Mouse (Mus musculus) cerebellum, postnatal 36 days (tissue): Measurements from ENCODE around the gene Sptan1.
A peak's percentile ranks its signal among the peaks of the same experiment; 100 is the strongest.

Experiments
- DNase-seq, 2 experiments: peaks; one replicate each; pipeline ENCODE4 v3.0.0; 2021 to 2022; ENCODE audit warnings: mixed read lengths in 2 of 2

The Sptan1 gene

DNA sequence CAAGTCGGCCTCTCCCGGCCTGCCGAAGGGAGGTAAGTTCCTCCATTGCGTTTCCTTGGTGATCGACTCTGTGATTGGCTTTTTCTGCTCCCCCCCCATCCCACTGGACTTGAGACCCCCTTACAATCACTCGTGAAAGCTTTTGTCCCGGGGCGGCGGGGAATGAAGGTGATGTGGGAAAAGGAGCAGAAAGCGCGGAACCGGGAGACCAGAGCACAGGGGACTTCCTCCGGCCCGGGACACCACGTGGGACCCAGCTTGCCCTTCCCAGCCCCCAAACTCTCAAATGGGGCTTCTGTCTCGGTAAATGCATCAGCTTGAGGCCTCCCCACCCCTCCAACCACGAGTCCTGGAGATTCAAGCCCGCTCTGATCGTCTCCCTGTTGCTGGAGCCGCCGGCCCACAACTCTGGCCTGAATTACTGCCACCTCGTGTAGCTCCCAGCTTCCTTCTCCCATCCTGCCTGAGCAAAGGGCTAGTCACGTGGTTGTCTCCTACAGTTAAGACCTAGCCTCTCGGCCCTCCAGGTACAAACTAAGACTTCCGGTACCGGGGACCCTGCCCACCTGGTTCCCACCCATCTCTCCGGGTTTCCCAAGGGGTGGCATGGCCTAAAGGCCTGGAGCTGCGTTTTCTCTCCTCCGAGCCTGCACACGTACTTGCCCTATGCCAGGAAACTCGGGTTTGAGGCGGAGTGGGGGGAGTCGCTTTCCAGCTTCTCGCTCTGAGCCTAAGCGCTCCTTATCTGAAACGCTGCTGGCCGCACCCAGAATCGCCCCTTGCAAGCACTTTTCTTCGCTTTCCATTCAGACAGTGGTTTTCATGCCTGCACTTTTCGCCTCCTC is 97.1 kb downstream of the Sptan1 start:
- peak; percentile 45 to 56 for DNase-seq

DNA sequence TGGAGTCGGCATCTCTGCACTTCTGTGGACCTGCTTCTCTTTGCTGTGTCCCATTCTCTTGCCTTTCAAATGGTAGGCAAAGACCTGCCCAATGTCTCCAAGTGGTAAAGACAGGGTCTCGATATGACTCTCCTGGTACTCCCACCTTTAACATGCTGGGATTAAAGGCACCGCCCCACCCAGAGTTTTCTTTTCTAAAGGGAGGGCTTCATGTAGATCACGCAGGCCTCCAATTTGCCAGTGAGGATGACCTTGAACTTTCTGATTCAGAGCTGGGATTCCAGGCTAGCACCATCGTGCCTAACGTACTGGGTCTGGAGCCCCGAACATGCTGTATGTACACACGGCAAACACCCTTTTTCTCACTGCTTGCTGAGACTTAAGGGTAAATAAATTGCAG is 97.9 kb downstream of the Sptan1 start:
- DNase-seq, result no peak

DNA sequence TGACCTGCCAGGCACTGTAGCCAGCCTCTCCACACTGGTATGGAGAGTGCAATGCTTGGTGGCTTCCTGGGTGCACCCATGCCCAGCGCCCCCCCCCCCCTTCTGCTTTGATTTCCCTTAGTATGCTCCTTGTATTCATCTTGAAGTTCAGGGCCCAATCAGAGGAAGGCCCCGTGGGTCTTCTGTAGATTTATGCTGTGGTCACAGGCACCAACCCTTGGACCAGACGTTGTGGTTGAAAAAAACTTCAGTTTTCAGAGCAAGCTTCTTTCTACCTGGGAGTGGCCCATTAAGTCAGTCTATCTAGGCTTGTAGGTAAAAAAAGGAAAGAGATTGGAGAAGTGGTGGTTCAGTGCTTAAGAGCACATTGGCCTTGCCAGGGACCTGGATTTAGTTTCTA is 98.4 kb downstream of the Sptan1 start:
- DNase-seq, result no peak

- no peak for DNase-seq
Observed at GRCm38 (mm10) chr2:30064298-30064697, 98.9 kb downstream of the Sptan1 start.

- peak; percentile 87 to 96 for DNase-seq
Observed at GRCm38 (mm10) chr2:30066046-30066901, 100.9 kb downstream of the Sptan1 start.

DNA sequence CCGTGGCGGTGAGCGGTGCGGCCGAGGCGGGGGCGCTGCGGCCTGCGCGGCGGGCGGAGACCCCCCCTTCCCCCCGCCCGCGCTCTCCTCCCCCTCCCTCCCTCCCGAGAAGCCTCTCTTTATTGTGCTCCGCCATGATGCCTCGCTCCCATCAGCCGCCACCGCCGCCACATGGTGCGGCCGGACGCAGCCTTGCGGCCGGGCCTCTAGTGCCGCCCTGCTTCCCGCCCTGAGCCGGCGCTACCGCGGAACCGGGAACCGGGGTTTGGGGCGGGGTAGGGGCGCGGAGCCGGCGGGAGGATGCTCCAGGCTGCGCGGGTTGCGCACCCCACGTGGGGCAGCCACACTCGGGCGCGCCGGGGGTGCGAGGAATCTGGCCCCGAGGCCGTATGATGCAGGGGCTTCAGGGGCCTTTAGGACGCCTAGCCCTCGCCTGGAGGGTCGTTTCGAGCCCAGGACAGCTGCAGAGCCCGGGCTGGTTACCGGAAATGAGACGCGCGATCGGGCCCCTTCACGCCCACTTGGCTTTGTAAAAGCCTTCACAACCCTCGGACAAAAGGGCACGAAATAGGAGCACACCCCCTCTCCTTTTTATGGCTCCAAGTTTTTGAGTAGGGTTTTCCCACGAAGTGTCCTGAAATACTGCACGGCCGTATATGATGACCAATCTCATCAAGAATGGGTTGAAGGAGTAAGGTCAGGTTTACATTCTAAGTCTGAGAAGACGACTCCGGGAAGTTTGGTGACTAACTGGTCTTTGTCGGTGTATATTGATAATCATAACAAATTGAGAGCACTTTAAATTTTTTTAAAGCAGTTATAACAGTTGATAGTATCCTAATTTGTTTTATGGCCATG is 101.9 kb downstream of the Sptan1 start:
- peak; percentile 38 to 54 for DNase-seq

GRCm38 (mm10) chr2:30067962-30068361 is 102.6 kb downstream of the Sptan1 start:
- DNase-seq, result no peak

DNA sequence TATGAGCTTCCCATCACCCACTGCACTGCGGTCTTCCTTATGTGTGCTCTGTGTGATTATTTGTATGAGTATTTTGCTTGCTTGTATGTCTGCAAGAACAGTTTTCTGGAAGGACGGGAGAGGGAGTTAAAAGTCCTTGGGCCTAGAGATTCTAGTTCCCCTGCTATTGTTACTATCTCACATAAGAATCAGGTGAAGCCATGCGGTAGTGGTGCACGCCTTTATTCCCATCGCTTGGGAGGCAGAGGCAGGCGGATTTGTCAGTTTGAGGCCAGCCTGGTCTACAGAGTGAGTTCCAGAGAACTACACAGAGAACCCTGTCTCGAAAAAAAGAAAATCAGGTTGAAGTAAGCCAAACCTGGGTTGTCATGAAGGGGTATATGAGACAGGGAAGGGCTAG is 107.5 kb downstream of the Sptan1 start:
- DNase-seq, result no peak

DNA sequence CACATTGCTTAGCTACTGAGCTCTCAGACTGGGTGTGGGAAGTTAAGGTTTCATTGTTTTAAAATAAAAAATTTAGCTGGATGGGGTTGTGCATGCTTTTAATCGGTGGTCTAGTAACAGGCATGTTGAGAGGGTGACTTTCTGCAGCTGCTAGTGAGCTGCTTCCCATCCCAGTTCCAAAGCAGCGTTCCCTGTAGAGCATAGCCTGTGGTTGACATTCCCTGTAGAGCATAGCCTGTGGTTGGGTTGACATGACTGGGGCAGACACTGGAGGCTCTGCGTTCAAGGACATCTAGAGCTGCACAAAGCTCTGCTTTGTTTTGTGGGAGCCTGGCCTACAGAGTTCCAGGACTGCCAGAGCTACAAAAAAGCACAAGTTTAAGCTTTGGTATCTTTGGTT is 107.9 kb downstream of the Sptan1 start:
- DNase-seq, result no peak

- DNase-seq, result no peak
Observed at GRCm38 (mm10) chr2:30075625-30076024, 110.3 kb downstream of the Sptan1 start.

DNA sequence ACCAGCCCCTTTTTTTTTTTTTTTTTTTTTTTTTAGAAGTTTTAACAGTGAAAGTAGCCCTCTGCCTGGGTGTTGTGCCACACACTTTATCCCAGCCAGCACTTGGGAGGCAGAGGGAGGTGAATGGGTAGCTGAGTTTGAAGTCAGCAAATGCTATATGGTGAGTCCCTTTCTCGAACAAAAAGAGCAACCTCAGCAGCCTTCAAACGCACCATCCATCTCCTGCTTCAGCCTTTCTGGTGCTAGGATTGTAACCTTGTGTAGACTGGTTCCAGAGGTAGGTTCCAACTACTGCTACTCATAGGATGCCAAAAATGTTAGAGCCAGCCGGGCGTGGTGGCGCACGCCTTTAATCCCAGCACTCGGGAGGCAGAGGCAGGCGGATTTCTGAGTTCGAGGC is 111.1 kb downstream of the Sptan1 start:
- DNase-seq, result no peak

DNA sequence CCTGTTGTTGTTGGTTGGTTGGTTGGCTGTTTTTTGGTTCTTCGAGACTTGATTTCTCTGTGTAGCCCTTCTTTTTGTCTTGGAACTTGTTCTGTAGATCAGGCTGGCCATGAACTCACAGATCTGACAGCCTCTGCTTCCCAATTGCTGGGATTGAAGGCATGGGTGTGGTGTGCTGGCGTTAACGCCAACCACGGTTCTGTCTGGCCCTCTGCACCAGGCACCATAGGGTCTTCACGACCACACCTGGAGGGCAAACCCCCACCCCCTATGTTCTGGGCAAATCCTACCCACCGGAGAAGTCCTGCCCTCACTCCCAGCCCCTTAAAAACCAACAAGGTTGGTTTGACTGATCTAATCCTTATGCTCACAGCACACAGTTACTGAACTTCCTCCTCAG is 111.6 kb downstream of the Sptan1 start:
- DNase-seq, result no peak

GRCm38 (mm10) chr2:30077502-30078348 is 112.4 kb downstream of the Sptan1 start, which contains the start of gene Pkn3:
Gene Pkn3, plus strand, starts transcription at chr2:30077684.
- peak; percentile 75 to 82 for DNase-seq

DNA sequence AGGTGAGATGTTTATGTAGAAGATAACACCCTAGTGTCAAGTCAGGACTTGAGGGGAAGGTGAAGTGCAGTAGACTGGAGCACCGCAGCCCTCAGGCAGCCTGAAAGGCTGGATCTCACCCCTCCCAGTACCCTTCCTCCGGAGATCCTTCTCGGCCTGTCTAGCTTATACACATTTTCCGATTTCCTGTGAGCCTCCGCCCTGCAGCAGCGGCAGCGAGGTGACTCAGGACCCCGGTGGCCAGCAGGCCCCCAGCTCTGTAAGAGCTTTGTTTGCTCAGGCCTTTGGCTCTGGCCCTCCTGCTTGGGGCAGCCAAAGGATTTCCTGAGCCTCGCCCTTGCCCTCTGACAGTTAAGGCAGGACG is 113.0 kb downstream of the Sptan1 start:
- no peak for DNase-seq

DNA sequence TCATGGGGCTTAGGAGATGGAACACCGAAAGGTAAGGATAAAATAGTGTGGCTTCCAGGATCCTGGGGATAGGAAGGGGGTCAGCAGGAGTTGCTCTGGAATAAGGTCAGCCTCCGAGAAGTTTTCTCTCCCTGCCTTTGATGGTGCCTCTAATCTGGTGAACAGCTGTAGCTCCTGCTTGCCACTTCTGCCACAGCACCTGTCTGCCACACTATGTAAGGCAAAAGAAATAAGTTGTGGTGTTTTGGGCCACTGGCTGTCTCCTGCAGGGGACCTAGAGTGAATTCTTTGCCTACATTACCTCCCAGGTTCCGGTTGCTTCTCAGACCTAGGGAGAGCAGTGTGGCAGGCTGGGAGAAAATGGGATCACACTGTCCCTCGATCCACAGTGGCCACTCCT is 113.4 kb downstream of the Sptan1 start:
- DNase-seq, result no peak

DNA sequence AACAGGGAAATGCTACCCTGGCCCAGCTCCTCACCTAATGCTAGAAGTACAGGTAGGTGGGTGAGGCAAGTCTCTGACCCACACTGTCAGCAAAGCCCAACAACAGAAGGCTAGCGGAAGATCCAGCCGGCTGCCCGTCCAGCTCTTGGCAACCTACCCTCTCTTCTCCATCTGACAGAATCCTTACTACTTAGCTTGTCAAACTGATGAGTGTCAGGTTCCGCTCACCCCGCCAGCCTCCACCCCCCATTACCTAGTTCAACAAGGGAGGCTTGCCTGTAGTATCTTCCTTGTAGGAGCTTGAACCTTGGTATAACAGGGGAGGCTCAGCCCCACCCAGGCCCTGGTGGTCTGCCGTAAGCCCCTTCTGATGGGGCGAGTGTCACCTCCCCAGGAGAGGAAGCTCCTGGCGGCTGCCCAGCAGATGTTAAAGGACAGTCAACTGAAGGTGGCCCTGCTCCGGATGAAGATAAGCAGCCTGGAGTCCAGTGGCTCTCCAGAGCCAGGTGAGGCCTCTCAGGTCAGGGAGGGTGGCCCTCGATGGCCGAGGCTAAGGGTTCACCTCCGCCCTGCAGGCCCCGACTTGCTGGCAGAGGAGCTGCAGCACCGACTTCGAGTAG is 114.9 kb downstream of the Sptan1 start:
- no peak for DNase-seq
